Mouse (Mus musculus): ENCODE data around the gene Smap1. TPM values are rescaled to one million over a fixed set of nuclear protein-coding genes. Genes with fewer than 3 reads are reported as not detected.
A peak's percentile ranks its signal among the peaks of the same experiment; 100 is the strongest.

Gene Smap1
- polyA plus RNA-seq, 1 experiment from 2014 or later = 53.1 TPM

DNA sequence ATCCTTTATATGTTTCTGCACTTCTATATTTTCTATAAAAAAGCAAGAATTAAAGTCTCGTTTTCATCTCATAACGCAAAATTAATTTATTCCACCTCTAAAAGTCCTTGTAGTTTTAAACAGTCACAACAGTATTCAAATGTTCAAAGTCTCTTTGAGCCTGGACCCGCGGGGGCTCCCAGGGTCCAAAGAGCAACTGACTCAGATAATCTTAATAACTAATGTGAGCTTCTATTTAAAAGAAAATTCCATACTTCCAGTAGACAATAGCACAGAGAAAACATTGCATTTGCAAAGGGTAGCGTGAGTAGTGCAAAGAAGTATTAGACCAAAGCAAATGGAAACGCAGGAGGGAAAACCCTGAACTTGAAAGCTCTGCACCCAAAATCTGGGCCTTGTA is 36.0 kb upstream of the Smap1 start:
- ATAC-seq (replicated peaks; ENCODE audit: low FRiP score, low read depth) = no peak
- H3K4me1 ChIP-seq (replicated peaks; ENCODE audit: insufficient read depth, low read length) = no peaks in the 10 kb centered on the region
- no peak overlapping the region for H3K27ac ChIP-seq
- no peaks in the 10 kb centered on the region for H3K36me3 ChIP-seq (ENCODE audit: insufficient read depth, low read length)
- H3K4me3 ChIP-seq (replicated peaks; ENCODE audit: low read depth, low read length) = no peak overlapping the region
- H3K9ac ChIP-seq (ENCODE audit: low read depth, low read length) = no peak overlapping the region
- no peaks in the 10 kb centered on the region for H3K9me3 ChIP-seq (replicated peaks; ENCODE audit: low read length)
- DNase-seq (ENCODE audit: low spot score) = no peak
- H3K4me2 ChIP-seq (ENCODE audit: low read length) = no peak overlapping the region
- 90% methylated on average over 6 of the region's 6 CpGs for WGBS
- no peak for TF ChIP-seq CTCF (IDR thresholded peaks at IDR 0.05; ENCODE audit: low read depth)
- no peaks in the 10 kb centered on the region for H3K27me3 ChIP-seq (ENCODE audit: insufficient read depth, low read length)

DNA sequence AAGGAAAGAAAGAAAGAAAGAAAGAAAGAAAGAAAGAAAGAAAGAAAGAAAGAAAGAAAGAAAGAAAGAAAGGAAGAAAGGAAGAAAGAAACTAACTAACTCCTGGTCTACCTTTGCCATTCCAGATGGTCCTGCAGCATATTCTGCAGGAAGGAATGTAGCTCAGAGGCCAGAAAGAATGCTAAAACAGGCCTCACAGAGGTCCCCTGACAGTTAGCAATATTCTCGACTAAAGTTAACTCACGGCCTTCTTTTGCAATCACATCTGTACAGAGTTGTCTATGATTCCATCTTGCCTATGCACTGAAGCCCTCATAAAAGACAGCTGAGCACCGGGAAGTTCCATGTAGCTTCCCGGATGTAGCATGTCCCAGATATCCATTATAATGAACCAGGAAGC is 33.4 kb upstream of the Smap1 start:
- Histone ChIP-seq H3K4me2 (ENCODE audit: low read length) (no peak overlapping the region), H3K27me3 (ENCODE audit: insufficient read depth, low read length) (no peaks in the 10 kb centered on the region), H3K27ac (no peak overlapping the region), H3K36me3 (ENCODE audit: insufficient read depth, low read length) (no peaks in the 10 kb centered on the region), H3K4me3 (replicated peaks; ENCODE audit: low read depth, low read length) (no peak overlapping the region), H3K4me1 (replicated peaks; ENCODE audit: insufficient read depth, low read length) (no peaks in the 10 kb centered on the region), H3K9ac (ENCODE audit: low read depth, low read length) (no peak overlapping the region), H3K9me3 (replicated peaks; ENCODE audit: low read length) (no peaks in the 10 kb centered on the region)
- TF ChIP-seq CTCF (IDR thresholded peaks at IDR 0.05; ENCODE audit: low read depth) = no peak
- whole genome bisulfite sequencing = 81% methylated on average over 4 of the region's 4 CpGs
- no peak for ATAC-seq (replicated peaks; ENCODE audit: low FRiP score, low read depth)
- no peak for DNase-seq (ENCODE audit: low spot score)

DNA sequence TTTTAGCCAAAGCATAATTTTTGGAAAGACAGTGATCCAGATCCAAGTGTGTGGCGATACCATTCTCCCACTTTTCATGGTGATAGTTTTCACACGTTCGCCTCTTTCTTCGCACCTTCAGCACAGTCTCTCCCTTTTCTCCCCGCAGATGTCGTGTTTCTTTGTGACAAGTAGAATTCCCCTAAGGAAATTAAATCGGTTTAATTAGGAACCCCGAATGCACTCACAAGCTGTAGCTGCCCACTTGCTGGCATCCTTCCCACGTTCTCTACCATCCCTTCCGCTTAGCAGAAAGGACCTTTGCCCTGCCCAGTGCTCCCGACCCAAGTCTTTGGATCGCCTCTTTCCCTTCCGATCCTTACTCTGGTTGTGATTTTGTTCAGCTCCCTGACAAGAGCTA is 31.8 kb upstream of the Smap1 start:
- Histone ChIP-seq H3K9ac (ENCODE audit: low read depth, low read length) (no peak overlapping the region), H3K4me1 (replicated peaks; ENCODE audit: insufficient read depth, low read length) (no peaks in the 10 kb centered on the region), H3K27me3 (ENCODE audit: insufficient read depth, low read length) (no peaks in the 10 kb centered on the region), H3K4me3 (replicated peaks; ENCODE audit: low read depth, low read length) (no peak overlapping the region), H3K9me3 (replicated peaks; ENCODE audit: low read length) (no peaks in the 10 kb centered on the region), H3K4me2 (ENCODE audit: low read length) (no peak overlapping the region), H3K27ac (no peak overlapping the region), H3K36me3 (ENCODE audit: insufficient read depth, low read length) (no peaks in the 10 kb centered on the region)
- DNase-seq (ENCODE audit: low spot score) = no peak
- 71% methylated on average over 13 of the region's 13 CpGs for WGBS
- no peak for ATAC-seq (replicated peaks; ENCODE audit: low FRiP score, low read depth)
- no peak for TF ChIP-seq CTCF (IDR thresholded peaks at IDR 0.05; ENCODE audit: low read depth)

DNA sequence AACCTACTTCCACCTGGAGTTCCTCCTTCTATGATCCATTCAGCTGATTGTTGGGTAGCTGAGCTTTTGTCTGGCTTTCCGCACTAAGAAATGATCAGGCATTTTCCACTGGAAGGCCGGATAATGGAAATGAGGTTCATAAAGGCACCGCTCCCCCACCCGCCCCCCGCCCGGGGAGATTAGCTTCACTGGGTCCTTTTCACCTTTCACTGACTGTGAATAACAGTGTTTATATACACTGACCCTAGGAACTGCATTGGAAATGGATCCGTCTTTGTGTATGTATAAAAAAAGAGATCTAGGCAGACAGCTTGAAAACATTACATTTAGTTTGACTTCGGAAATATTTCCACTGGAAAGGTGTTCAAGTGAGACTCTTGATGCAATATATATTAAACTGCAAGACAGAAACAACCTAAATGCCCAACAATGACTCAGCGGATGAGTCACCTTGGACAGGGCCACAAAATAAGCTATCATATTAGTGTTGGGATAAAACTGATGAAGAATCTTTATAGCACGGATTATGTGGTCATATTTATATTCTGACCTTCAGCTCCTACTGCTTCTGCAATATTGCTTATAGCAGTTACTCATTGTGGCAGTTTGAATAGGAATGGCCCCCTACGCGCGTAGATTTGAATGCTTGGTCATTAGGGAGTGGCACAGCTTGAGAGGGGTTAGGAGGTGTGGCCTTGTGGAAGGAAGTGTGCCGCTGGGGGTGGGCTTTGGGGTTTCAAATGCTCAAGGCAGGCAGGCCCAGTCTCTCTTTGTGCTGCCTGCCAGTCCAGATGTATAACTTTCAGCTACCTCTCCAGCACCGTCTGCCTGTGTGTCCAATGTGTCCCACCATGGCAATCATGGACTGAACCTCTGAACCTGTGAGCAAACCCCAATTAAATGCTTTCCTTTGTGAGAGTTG is 26.9 kb upstream of the Smap1 start:
- Histone ChIP-seq H3K9ac (ENCODE audit: low read depth, low read length) (no peak overlapping the region), H3K4me3 (replicated peaks; ENCODE audit: low read depth, low read length) (no peak overlapping the region), H3K36me3 (ENCODE audit: insufficient read depth, low read length) (no peaks in the 10 kb centered on the region), H3K4me1 (replicated peaks; ENCODE audit: insufficient read depth, low read length) (no peaks in the 10 kb centered on the region), H3K27me3 (ENCODE audit: insufficient read depth, low read length) (no peaks in the 10 kb centered on the region), H3K4me2 (ENCODE audit: low read length) (no peak overlapping the region), H3K9me3 (replicated peaks; ENCODE audit: low read length) (no peaks in the 10 kb centered on the region), H3K27ac (no peak overlapping the region)
- ATAC-seq (replicated peaks; ENCODE audit: low FRiP score, low read depth) = no peak
- no peak for DNase-seq (ENCODE audit: low spot score)
- WGBS = 82% methylated on average over 15 of the region's 15 CpGs
- no peak for TF ChIP-seq CTCF (IDR thresholded peaks at IDR 0.05; ENCODE audit: low read depth)

DNA sequence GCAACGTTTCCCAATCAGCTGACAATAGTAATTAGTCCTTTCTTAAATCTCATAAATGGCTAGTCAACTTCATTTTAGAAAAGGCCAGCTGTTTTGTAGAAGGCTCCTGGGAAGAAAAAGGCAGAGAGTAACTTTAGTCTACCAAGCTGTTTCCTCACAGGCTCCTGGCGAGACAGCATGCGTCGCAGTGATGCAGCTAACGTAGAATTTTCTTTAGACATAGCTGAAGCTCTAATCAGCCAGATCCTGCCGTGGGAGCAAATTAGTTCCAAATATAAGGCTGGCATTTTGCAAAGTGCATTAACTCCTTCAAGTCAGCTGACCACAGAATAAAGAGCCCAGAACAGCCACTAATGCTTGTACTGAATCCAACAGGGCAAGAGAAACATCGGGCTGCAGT is 26.2 kb upstream of the Smap1 start:
- no peak for DNase-seq (ENCODE audit: low spot score)
- Histone ChIP-seq H3K27me3 (ENCODE audit: insufficient read depth, low read length) (no peaks in the 10 kb centered on the region), H3K9ac (ENCODE audit: low read depth, low read length) (no peak overlapping the region), H3K4me3 (replicated peaks; ENCODE audit: low read depth, low read length) (no peak overlapping the region), H3K9me3 (replicated peaks; ENCODE audit: low read length) (no peaks in the 10 kb centered on the region), H3K4me1 (replicated peaks; ENCODE audit: insufficient read depth, low read length) (no peaks in the 10 kb centered on the region), H3K36me3 (ENCODE audit: insufficient read depth, low read length) (no peaks in the 10 kb centered on the region), H3K4me2 (ENCODE audit: low read length) (no peak overlapping the region), H3K27ac (no peak overlapping the region)
- no peak for TF ChIP-seq CTCF (IDR thresholded peaks at IDR 0.05; ENCODE audit: low read depth)
- no peak for ATAC-seq (replicated peaks; ENCODE audit: low FRiP score, low read depth)
- 79% methylated on average over 7 of the region's 7 CpGs for WGBS

GRCm38 (mm10) chr1:23944076-23944475 is 22.0 kb upstream of the Smap1 start:
- Histone ChIP-seq H3K4me1 (replicated peaks; ENCODE audit: insufficient read depth, low read length) (no peaks in the 10 kb centered on the region), H3K36me3 (ENCODE audit: insufficient read depth, low read length) (no peaks in the 10 kb centered on the region), H3K4me3 (replicated peaks; ENCODE audit: low read depth, low read length) (no peak overlapping the region), H3K9ac (ENCODE audit: low read depth, low read length) (no peak overlapping the region), H3K27me3 (ENCODE audit: insufficient read depth, low read length) (no peaks in the 10 kb centered on the region), H3K9me3 (replicated peaks; ENCODE audit: low read length) (no peaks in the 10 kb centered on the region), H3K27ac (no peak overlapping the region), H3K4me2 (ENCODE audit: low read length) (no peak overlapping the region)
- TF ChIP-seq CTCF (IDR thresholded peaks at IDR 0.05; ENCODE audit: low read depth) = no peak
- DNase-seq (ENCODE audit: low spot score) (no peak), ATAC-seq (replicated peaks; ENCODE audit: low FRiP score, low read depth) (peak; percentile 54; the same call in 1 of the 2 replicates)
- 90% methylated on average over 1 of the region's 1 CpGs for WGBS
